Comparison of ENCODE assay signal across 9 mouse cellular contexts in genomic region chr11:49710664-49711063, GRCm38 (mm10). TPM values are rescaled to one million over a fixed set of nuclear protein-coding genes. Genes with fewer than 3 reads are reported as not detected.
DNase-seq lines count a peak whose midpoint lies in the region; ATAC-seq and TF ChIP-seq lines count a peak whose summit lies in the region.
"Had no signal": no experiment of that assay in that cellular context is flagged by ENCODE, and none has a peak within 500 bp of the region (broad histone marks: within the 10 kb centered on the region; RNA-seq: fewer than 3 reads in every experiment).

No protein-coding gene starts in this region.

- DNase-seq in heart, embryonic 10.5 days (ENCODE audit: low spot score), result no peak
- DNase-seq in heart, adult 8-10 months (ENCODE audit: low spot score), result no peak
- no peak for DNase-seq in hindbrain, embryonic 11.5 days (ENCODE audit: low spot score)
- no peak for DNase-seq in frontal cortex, postnatal 14 days (ENCODE audit: low spot score in 2 of 2)
- DNase-seq in left cerebral cortex, adult 8-10 months (ENCODE audit: low spot score in 2 of 2), result no peak
- DNase-seq in urinary bladder, postnatal 10 days (ENCODE audit: low spot score), result no peak
- DNase-seq: embryo, embryonic 11 days had no signal

- H3K4me2 ChIP-seq in hindbrain, embryonic 11.5 days (replicated peaks; ENCODE audit: low read depth, low read length), result peak overlapping the region; percentile 65
- H3K4me2 ChIP-seq in liver, embryonic 15.5 days, result peak overlapping the region; percentile 73

- H3K27me3 ChIP-seq in heart, embryonic 10.5 days (ENCODE audit: insufficient read depth, poor library complexity, severe bottlenecking), result no peaks in the 10 kb centered on the region
- H3K27me3 ChIP-seq in E14TG2a.4 (ENCODE audit: insufficient read depth, low read length), result no peaks in the 10 kb centered on the region
- no peaks in the 10 kb centered on the region for H3K27me3 ChIP-seq in hindbrain, embryonic 11.5 days (ENCODE audit: control insufficient read depth, insufficient read depth, low read length)
- no peaks in the 10 kb centered on the region for H3K27me3 ChIP-seq in liver, embryonic 15.5 days

- H3K9me3 ChIP-seq in heart, embryonic 10.5 days, result no peaks in the 10 kb centered on the region
- H3K9me3 ChIP-seq in E14TG2a.4 (ENCODE audit: low read length), result no peaks in the 10 kb centered on the region
- H3K9me3 ChIP-seq in hindbrain, embryonic 11.5 days (ENCODE audit: control insufficient read depth, low read length), result no peaks in the 10 kb centered on the region
- H3K9me3 ChIP-seq in liver, embryonic 15.5 days (replicated peaks), result no peaks in the 10 kb centered on the region

- TF ChIP-seq CTCF in E14TG2a.4 (conservative IDR thresholded peaks at IDR 0.05; ENCODE audit: low read length), result no peak

- no peak for ATAC-seq in hindbrain, embryonic 11.5 days (ENCODE audit: low FRiP score)
- ATAC-seq in liver, embryonic 15.5 days (ENCODE audit: insufficient read depth), result no peak

- peak overlapping the region; percentile 98 for H3K4me3 ChIP-seq in heart, embryonic 10.5 days
- H3K4me3 ChIP-seq in E14TG2a.4 (replicated peaks; ENCODE audit: low read length), result peak overlapping the region; percentile 59
- H3K4me3 ChIP-seq in hindbrain, embryonic 11.5 days (ENCODE audit: low read depth, low read length), result peak overlapping the region; percentile 98
- H3K4me3 ChIP-seq in liver, embryonic 15.5 days (replicated peaks), result peak overlapping the region; percentile 100

- WGBS in heart, embryonic 10.5 days, result 83% methylated on average over 2 of the region's 2 CpGs
- WGBS in hindbrain, embryonic 11.5 days, result 77% methylated on average over 2 of the region's 2 CpGs
- 60% methylated on average over 2 of the region's 2 CpGs for WGBS in liver, embryonic 15.5 days (ENCODE audit: insufficient replicate concordance)

- H3K4me1 ChIP-seq in heart, embryonic 10.5 days, result peaks cover 21% of the 10 kb centered on the region
- H3K4me1 ChIP-seq in E14TG2a.4 (replicated peaks; ENCODE audit: low read depth, low read length), result peaks cover 81% of the 10 kb centered on the region
- H3K4me1 ChIP-seq in hindbrain, embryonic 11.5 days (replicated peaks; ENCODE audit: control insufficient read depth, insufficient read depth, low read length), result no peaks in the 10 kb centered on the region; the same call in 1 of the 2 replicates
- peaks cover 50% of the 10 kb centered on the region for H3K4me1 ChIP-seq in liver, embryonic 15.5 days (replicated peaks)

- no peak overlapping the region for H3K27ac ChIP-seq in heart, embryonic 10.5 days
- no peak overlapping the region for H3K27ac ChIP-seq in hindbrain, embryonic 11.5 days (ENCODE audit: low read depth, low read length)
- H3K27ac ChIP-seq in liver, embryonic 15.5 days (replicated peaks), result 0 out of 2 replicates have a peak overlapping the region, but pooled peaks have one; percentile 7

- peaks cover 26% of the 10 kb centered on the region for H3K36me3 ChIP-seq in heart, embryonic 10.5 days
- peaks cover 46% of the 10 kb centered on the region for H3K36me3 ChIP-seq in E14TG2a.4 (ENCODE audit: insufficient read depth, low read length)
- H3K36me3 ChIP-seq in hindbrain, embryonic 11.5 days (ENCODE audit: control insufficient read depth, insufficient read depth, low read length), result 0 out of 2 replicates have a peak, but pooled peaks cover 5% of the 10 kb centered on the region
- H3K36me3 ChIP-seq in liver, embryonic 15.5 days (replicated peaks), result peaks cover 20% of the 10 kb centered on the region

- 0 out of 2 replicates have a peak overlapping the region, but pooled peaks have one; percentile 8 for H3K9ac ChIP-seq in hindbrain, embryonic 11.5 days (ENCODE audit: low read depth, low read length)
- peak overlapping the region; percentile 99; the same call in 1 of the 2 replicates for H3K9ac ChIP-seq in liver, embryonic 15.5 days

RNA-seq across cellular contexts. Expression of gene Cnot6, which starts 1.9 kb away (rescaled TPM):
- polyA plus RNA-seq in heart, embryonic 10.5 days (2016; fragmentation: Nextera tagmentation; extraction: Ambion mirVana), result 47.0 and 56.0 TPM in 2 replicates
- 10 to 100 TPM; 18.1 to 21.6 (median 20.2) TPM for total RNA-seq in heart, adult 8-10 months (2022)
- 60.5 and 65.3 TPM in 2 replicates for polyA plus RNA-seq in hindbrain, embryonic 11.5 days (2014; fragmentation: Nextera tagmentation; extraction: Ambion mirVana)
- polyA plus RNA-seq in liver, embryonic 15.5 days (2015; fragmentation: Nextera tagmentation; extraction: Ambion mirVana), result 18.7 and 18.8 TPM in 2 replicates
- 10 to 100 TPM; 45.5 to 58.3 (median 52.1) TPM for total RNA-seq in left cerebral cortex, adult 8-10 months (2022)

RNA-seq across cellular contexts. Expression of gene Scgb3a1, which starts 47.3 kb away (rescaled TPM):
- polyA plus RNA-seq in heart, embryonic 10.5 days (2016; fragmentation: Nextera tagmentation; extraction: Ambion mirVana), result 0.30 and 1.3 TPM in 2 replicates
- total RNA-seq in heart, adult 8-10 months (2022), result 1 to 10 TPM in 2 of 4 experiments, under 1 TPM in 1, not detected in 1; 0.72 to 2.7 (median 1.4) TPM
- polyA plus RNA-seq in hindbrain, embryonic 11.5 days (2014; fragmentation: Nextera tagmentation; extraction: Ambion mirVana), result not detected in 2 replicates
- 0.20 TPM in 1 of 2 replicates, not detected in the other for polyA plus RNA-seq in liver, embryonic 15.5 days (2015; fragmentation: Nextera tagmentation; extraction: Ambion mirVana)
- total RNA-seq in left cerebral cortex, adult 8-10 months (2022), result not detected
